Mouse (Mus musculus): ENCODE data around the gene Arhgef6. TPM values are rescaled to one million over a fixed set of nuclear protein-coding genes. Genes with fewer than 3 reads are reported as not detected.

Arhgef6 gene
- total RNA-seq, 2 experiments from 2014 or later: 78.0 to 82.2 TPM

DNA sequence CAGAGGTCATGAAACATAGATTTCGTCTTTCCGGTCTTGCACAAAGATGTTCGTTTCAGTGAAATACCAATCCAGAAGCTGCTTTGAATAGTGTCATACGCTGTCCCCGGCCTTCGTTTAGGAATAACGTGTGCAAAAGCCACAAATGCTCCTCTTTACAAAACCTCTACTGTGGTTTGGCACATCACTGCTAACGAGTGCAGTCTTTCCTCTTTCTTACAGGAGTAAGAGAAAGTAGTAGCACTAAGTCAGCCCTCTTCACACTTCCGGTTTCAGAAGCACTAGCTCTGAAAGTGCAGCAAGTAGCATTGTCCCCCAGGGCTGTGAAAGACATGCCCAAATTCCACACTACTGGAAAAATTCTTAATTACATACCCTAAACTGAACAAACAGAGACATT, 142.2 kb downstream of the Arhgef6 start:
- no peak for DNase-seq

DNA sequence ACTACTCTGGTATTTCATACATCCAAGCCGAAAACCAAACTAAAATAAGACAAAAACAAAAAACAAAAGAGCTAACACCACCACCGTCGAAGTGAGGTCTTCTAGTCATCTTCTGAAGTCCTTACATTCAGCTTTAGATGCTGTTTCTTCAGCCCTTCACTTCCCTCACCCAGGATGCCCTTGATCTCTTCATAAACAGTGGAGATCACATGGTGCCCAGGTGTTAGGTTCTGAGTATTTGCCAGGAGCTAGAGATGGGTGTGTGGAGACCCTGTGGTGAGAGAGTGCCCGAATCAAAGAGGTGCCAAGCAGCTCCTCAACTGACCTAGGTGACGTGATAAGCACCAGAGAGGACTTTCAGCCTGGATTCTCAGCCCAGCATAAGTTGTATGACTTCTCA, 149.2 kb downstream of the Arhgef6 start:
- DNase-seq: no peak

DNA sequence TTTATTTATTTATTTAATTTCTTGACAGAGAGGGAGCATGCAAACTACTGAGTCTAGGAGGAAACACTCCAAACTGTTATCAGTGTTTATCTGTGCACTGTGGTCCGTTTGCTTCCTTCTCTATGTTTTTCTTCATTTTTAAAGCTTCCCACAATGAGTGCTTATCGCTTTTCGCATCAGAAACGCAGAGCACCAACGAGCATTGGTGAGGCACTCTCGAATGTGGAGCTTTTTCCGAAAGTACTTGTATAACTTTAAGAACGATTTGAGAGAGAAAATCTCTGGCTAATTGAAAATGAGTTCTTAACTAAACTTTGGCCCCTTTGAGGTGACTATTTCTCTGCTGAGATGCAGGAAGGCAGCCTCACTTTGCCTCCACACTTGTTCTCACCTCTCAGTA, 151.2 kb downstream of the Arhgef6 start:
- DNase-seq: no peak

DNA sequence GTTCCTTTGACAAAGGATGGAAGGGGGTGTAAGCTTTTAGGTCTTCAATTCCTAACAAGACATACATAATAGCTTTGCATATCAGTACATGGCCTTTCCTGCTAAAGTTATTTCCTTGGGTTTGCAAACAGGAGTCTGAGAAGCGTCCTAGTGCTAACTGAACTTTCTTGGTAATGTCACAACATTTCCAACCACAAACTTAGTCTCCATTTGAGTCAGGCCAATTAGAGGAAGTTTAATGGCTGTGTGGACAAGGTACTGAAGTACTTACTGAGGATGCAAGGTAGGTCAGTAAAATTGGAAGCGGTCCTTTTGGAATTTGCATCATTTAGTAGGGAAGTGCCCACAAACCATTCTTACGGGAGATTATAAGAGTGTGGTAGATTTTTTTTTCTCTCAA, 155.2 kb downstream of the Arhgef6 start:
- DNase-seq: no peak

DNA sequence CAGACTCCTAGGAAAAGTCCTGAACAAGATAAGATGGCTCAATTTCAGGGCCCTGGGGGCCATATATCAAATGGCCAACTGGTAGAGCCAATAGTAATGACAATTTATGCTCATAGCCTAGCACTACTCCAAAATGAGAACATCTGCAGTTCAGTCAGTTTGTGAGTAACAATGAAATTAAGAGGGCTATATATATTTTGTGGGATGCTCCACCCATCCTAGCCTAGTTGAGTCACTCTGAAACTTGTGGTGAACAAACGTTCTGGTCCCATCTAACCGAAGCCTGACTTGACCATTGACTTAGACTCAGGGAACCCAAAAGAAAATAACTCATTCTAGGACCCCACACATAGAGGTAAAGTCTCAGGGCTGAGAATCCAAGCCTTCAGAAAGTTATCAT, 156.1 kb downstream of the Arhgef6 start:
- no peak for DNase-seq

Other genes starting within 250 kb of the Arhgef6 start
- gene Cd40lg, start 126.6 kb downstream of the Arhgef6 start, total RNA-seq (2021): not detected
- 10 to 100 TPM; 73.6 to 77.3 TPM for gene Rbmx, start 54.3 kb upstream of the Arhgef6 start, total RNA-seq (2021)
- not detected for gene Gm364, start 70.4 kb upstream of the Arhgef6 start, total RNA-seq (2021)
- gene Gpr101, start 165.0 kb upstream of the Arhgef6 start, total RNA-seq (2021): not detected